Mouse (Mus musculus) right cerebral cortex, adult 2 months (tissue): ENCODE results near the gene Epha10.

Experiments
- DNase-seq, 2 experiments: peaks; one replicate each; pipeline ENCODE4 v3.0.0; 2021 to 2022; ENCODE audit warnings: low spot score in 2 of 2

Epha10 gene

GRCm38 (mm10) chr4:124880599-124880998 is at the start of gene Epha10:
Epha10 (plus strand) TSS chr4:124880899.
- DNase-seq: no peak

- DNase-seq: no peak
Measured at GRCm38 (mm10) chr4:124832796-124833195, 47.9 kb upstream of the Epha10 start.

- DNase-seq: no peak
Measured at GRCm38 (mm10) chr4:124838035-124838700, 42.5 kb upstream of the Epha10 start.

- DNase-seq: no peak
Measured at GRCm38 (mm10) chr4:124840998-124841397, 39.7 kb upstream of the Epha10 start.

GRCm38 (mm10) chr4:124843493-124843892 is 37.2 kb upstream of the Epha10 start:
- no peak for DNase-seq

- DNase-seq: peak; percentile 88 to 91
Measured at GRCm38 (mm10) chr4:124847573-124847972, 33.1 kb upstream of the Epha10 start.

GRCm38 (mm10) chr4:124849631-124850260 is 31.0 kb upstream of the Epha10 start:
- peak; percentile 67 to 80 for DNase-seq

GRCm38 (mm10) chr4:124850261-124850913 is 30.3 kb upstream of the Epha10 start, which contains the start of gene Yrdc:
Yrdc (plus strand) TSS chr4:124850679.
- DNase-seq: peak; percentile 91 to 93

- DNase-seq: peak; percentile 68 to 76
Measured at GRCm38 (mm10) chr4:124850933-124851658, 29.6 kb upstream of the Epha10 start, which contains the start of gene 1110065P20Rik. 1110065P20Rik (minus strand) TSS chr4:124851196.

GRCm38 (mm10) chr4:124856294-124856693 is 24.4 kb upstream of the Epha10 start:
- DNase-seq: peak; percentile 43 to 46

GRCm38 (mm10) chr4:124858370-124858769 is 22.3 kb upstream of the Epha10 start:
- no peak for DNase-seq

- no peak for DNase-seq
Measured at GRCm38 (mm10) chr4:124860446-124860845, 20.3 kb upstream of the Epha10 start.

GRCm38 (mm10) chr4:124861283-124862188 is 19.2 kb upstream of the Epha10 start, which contains the start of gene Maneal:
Maneal (minus strand) TSS chr4:124862171.
- peak in 1 of 2 experiments; percentile 34 for DNase-seq

- DNase-seq: no peak
Measured at GRCm38 (mm10) chr4:124872719-124873118, 8.0 kb upstream of the Epha10 start.

- DNase-seq: peak; percentile 84 to 86
Measured at GRCm38 (mm10) chr4:124881341-124881908, 726 bp downstream of the Epha10 start.

- peak in 1 of 2 experiments; percentile 29 for DNase-seq
Measured at GRCm38 (mm10) chr4:124882151-124882729, 1.5 kb downstream of the Epha10 start.

GRCm38 (mm10) chr4:124888702-124889101 is 8.0 kb downstream of the Epha10 start:
- DNase-seq: peak in 1 of 2 experiments; percentile 53

- DNase-seq: no peak
Measured at GRCm38 (mm10) chr4:124889935-124890334, 9.2 kb downstream of the Epha10 start.

- DNase-seq: peak in 1 of 2 experiments; percentile 45
Measured at GRCm38 (mm10) chr4:124890831-124891230, 10.1 kb downstream of the Epha10 start.

- DNase-seq: no peak
Measured at GRCm38 (mm10) chr4:124893769-124894168, 13.1 kb downstream of the Epha10 start.
